Mouse (Mus musculus) heart, postnatal 36 days (tissue): ENCODE results near the gene Slc25a44. TPM values are rescaled to one million over a fixed set of nuclear protein-coding genes. Genes with fewer than 3 reads are reported as not detected.
"Not testable (repeated sequence)": the region's sequence is repeated elsewhere in the genome, so short reads cannot be mapped to it uniquely, and the experiment has no call there.

ENCODE experiments used
- DNase-seq, 2 experiments: peaks; one replicate each; pipeline ENCODE4 v3.0.0; 2021 to 2022
- intact Hi-C: fragments of 180-260 bp; cut with DNase I; formaldehyde crosslinking; loops from one replicate; pipeline ENCODE4 v1.15.1; 2025
- total RNA-seq, 2 experiments: library from RNA; stranded (reverse); gene quantifications; 2 replicates each; pipeline ENCODE4 v1.2.3; 2021

Gene Slc25a44
- total RNA-seq, 2 experiments from 2014 or later: 11.6 to 15.6 TPM

DNA sequence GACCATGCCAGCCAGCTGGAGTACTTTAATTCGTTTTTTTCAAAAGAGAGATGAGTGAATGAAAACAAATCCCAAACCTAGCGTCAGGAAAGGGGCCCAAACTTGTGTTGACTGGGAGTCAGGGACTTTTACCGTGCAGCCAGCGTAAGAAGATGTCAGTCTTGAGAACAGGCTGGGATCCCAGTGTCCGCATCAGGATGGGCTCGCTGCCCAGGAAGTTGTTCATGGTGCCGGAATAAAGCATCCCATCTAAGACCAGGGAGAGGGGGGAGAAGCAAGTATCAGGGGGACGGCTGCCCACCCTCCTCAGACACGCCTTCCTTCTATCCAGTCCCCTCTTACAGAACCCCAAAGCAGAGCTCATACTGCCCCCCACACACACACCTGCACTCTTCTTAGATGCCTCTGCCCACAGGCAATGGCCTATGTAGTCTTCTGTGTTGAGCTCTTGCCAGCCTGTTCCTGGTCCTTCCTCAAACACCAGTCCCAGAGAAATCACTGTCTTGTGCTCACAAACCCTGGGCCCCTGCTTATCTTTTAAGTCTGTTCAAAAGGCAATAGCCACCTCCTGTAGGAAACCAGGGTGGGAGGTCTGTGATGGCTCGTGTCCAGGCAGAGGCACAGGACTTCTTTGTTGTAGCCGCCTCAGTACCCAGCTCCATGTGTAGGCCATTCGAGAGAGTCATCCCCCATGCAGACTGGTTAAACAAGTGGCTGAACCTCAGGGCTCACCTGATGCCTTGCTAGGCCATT is 25.6 kb upstream of the Slc25a44 start:
- DNase-seq: no peak
- intact Hi-C loops: no loop called here

DNA sequence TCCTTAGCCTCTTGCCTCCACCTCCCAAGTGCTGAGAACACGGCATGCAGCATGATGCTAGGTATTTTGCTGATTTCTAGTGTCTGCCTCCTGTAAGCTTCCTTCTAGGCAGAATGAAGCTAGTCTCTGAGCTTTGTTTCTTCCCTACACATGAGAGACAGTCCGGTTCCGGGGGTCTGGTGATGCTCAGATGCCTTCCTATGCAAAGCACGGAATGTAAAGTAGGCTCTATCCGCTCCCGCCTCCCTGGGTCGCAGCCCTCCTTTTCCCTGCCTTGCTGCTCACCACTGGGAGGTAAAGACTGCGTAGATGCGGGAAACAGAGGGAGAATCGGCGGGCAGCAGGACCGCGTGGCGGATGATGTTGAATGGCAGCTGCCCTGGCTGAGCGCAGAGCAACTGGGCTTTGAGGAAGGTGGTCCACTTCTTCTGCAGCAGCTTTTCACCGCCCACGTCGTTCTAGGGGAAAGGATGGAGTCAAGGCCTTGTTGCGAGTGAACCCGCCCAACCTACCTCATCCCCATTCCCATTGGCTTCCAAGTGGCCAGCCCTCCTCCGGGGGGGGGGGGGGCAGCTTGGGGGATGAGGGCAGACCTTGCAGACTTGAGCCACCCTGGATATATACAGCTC is 24.6 kb upstream of the Slc25a44 start:
- intact Hi-C loops: no loop called here
- no peak for DNase-seq

DNA sequence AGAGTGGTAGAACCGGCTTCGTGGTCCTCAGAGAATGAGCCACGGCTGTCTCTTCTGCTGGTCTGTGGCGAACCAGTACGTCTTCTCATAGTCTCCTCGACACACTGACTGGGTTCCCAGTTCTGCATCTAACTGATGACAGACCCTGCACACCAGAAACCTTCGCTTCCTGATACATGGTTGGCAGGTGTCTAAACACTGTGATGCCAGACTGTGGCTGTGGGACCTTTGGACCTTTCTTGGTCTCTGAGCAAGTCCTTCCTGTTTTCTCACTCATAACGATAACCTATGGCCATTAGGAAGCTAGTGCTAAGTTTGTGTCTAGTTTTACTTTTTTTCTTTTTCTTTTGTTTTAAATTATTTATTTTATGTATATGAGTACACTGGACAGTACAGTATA is 23.5 kb upstream of the Slc25a44 start:
- intact Hi-C loops: no loop called here
- DNase-seq: no peak

DNA sequence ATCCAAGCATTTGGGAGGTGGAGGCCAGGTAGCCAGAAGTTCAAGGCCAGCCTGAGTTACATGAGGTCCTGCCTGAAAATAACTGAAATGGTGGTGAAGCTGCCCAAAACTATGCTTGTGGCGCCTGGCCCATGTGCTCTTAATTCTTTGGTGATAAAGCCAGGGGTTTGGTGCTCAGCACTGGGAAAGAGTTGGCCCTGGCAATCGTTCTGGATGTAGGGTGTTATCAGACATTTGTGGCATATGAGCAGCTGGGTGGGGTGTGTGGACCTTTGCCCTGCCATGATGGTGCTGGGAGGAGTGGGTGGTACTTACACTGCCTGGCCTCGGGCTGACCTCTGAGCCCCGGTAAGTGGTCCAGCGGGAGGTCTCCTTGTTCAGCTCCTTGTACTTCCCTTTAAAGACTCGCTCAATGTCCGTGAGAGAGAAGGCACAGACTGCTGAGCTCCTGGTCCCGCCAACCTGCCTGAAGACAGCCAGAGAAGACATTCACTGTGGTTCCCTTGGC is 22.8 kb upstream of the Slc25a44 start:
- no peak for DNase-seq
- intact Hi-C loops: no loop called here

DNA sequence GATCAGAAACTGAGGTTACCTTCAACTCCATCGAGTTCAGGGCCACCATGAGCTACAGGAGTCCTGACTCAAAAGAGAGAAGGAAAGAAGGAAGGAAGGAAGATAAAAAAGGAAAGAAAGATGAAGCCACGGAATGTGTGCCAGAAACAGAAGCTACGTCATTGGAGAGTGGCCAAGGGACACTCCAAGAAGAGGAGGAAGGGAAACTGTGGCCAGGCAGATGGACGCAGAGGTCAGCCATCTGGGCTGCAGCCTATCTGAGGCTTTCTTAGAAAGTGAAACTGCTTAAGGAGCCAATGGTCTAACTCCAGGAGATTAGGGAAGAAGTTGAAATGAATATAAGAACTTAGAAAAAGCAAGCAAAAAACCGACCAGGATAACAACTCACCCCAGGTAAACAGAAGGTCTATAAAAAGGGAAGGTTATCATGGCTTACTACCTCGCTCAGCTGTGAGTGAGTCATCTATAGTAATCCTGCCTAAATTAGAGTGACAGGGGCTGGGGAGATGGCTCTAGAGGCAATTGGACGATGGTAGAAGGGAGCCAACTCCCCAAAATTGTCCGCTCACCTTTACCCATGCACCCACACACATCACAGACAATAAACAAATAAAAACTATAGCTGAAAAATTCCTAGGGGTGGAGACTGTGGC is 21.7 kb upstream of the Slc25a44 start:
- no peak for DNase-seq
- intact Hi-C loops: no loop called here

DNA sequence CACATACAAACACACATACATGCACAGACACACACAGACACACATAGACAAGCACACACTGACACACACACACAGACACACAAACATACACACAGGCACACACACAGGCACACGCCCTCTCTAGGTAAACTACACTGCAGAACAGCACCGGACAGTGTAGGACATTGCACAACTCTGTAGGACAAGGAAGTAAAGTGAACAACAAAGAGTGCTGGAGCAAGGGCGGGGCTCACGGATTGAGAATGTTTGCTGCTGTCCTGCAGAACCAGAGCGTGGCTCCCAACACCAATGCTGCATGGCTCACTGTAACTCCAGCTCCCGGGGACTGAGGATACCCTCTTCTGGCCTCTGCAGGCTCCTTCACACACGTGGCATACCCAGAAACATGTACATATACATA is 17.9 kb upstream of the Slc25a44 start:
- DNase-seq: no peak

DNA sequence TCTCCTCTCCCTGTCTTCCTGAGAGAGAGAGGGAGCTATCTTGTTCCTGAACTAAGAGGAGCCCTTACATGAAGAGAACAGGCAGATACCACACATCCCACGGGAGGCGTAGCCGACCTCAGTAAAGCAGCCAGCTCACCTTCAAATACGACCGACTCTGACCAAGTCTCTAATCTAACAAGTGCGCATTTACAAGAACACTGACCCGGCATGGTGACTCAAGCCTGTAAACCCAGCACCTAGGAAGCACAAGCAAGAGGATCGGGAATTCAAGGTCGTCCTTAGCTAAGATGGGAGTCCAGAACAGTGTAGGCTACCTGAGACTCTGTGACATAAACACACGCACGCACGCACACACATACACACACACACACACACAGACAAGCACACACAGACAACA is 17.5 kb upstream of the Slc25a44 start:
- intact Hi-C loops: no loop called here
- DNase-seq: no peak

More for the DNA sequence above, 17.9 kb upstream of the Slc25a44 start:
- intact Hi-C loops: no loop called here

DNA sequence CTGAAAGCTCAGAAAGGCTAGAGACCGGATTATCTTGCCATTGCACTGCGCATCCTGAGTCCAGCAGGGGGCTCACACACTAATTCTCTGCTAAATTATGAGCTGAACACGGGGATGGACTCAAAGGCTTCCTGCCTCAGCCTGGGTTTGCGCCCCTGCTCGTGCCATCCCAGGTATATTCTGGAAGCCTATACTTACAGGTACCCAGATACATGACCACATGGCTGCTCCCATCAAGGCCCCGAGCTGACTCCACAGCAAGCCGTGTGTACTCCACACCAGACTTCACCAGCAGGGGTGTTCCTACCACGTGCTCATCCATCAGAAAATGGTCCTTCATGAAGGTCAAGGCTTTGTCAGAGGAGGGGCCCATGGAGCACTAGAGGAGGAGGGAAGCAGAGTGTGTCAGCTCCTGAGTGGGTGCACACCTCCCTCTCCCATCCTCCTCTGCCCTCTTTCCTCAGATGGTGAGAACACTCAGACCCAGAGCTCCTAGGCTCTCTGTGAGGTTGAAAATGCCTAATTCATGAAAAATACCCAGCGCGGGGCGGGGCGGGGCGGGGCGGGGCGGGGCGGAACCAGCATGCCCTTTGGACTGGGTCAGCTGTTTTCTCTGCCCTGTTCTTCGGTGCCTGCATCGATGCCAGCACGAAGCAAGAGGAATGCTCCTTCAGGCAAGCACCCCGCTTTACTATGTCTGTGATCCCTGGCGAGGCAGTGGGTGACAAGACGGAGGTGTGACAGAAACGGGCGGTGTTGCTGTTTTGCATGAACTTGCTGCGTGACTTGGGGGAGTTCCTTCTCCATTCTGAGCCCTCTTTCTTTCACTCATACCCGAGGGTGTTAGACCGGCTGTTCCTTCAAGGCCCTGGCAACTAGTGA is 15.8 kb upstream of the Slc25a44 start:
- peak in 1 of 2 experiments; percentile 37 for DNase-seq
- intact Hi-C loops: loop anchor here (2.0 kb wide), 1 partner anchor 26 kb away; no protein-coding TSS in a partner anchor

DNA sequence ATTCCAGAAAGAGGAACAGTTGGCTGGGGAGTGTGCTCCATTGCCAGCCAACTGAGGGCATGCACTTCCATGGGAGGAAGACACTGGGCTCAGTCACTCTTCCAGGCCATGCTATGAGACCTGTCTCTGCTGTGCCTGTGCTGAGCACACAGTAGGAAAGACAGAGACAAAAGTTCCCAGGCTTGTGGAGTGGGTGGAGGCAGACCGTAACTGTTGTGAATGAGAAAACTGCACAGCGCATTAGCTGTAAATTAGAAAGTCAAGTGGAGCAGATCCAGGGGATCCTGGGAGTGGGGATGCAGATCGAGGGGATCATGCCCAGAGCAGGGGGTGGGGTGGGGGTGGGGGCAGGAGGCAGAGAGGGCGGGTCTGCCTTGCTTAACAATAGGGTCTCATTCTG is 14.6 kb upstream of the Slc25a44 start:
- DNase-seq: no peak
- intact Hi-C loops: loop anchor here (2.0 to 5.0 kb wide), 2 partner anchors 21 to 38 kb away; partner anchors contain the start of gene Sema4a

DNA sequence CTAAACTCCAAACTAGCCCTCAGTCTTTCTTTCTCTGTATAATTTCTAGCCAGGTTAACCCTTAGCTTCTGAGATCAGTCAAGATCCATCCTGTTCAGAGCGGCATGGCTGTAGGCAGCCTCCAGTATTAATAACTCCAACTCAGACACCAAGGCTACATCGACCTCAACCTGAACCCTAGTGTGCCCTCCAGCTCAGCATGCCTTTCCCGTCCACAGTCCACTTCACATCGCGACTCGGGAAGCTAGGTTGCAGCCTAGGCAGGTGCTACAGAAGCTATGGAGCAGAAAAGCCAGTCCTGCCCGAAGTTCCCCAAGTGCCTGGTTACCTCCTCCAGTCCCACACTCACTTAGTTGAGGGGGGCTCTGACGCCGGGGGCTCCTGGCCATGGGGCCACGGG is 12.5 kb upstream of the Slc25a44 start:
- intact Hi-C loops: loop anchor here (5.0 kb wide), 1 partner anchor 40 kb away; no protein-coding TSS in a partner anchor
- DNase-seq: no peak

DNA sequence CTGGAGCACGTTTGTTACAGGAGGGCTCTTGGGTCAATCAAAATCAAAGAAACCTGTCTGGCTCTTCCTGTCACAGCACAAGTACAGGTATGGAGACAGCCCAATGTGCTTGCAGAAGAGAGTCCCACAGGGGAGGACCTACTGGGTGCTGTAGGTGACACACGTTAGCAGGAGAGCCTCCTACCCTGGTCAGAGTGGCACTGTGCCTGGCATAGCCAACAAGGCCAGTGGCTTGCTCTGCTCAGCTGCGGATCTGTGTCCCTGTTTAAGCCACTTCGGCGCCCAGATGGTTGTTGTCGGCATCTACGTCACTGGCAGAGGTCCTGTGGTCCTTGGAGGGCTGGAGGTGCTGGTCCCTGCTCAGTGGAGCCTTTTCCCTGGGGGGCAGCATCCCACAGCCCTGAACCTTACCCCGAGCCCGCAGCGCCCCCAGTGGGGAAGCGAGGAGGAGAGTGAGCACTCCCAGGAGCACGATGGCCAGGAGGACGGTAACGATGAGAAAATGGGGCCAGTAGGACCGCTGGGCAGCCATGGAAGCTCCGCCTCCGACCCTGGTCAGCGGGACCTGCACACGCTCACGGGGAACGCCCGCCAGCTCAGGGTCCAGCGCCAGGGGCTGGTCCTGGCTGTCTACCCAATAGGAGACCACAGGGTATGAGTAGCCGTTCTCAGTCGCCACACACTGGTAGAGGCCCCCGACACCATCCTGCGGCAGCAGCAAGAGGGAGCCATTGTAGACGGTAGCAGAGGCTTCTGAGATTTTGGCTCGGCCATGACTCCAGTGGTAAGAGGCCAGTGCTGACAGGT is 11.7 kb upstream of the Slc25a44 start:
- peak in 1 of 2 experiments; percentile 49 for DNase-seq
- intact Hi-C loops: loop anchor here (5.0 kb wide), 1 partner anchor 41 kb away; no protein-coding TSS in a partner anchor

DNA sequence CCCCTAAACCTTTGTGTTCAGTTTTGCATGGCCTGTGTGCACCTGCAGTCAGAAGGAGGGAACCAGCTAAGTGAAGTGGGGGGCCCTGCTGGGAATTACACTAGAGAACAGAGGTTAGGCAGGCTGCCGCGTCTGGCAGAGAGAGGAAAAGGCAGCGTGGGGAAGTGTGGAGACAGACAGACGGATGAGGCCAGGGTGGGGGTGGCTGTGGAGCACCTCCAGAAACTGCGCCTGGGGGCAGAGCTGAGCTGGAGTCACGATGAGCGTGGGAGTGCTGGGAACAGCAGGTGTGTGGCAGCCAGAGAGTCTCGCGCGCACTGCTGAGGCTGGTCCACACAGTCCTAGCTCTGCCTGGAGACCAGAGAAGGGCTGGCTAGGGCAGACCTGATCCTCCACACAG is 10.6 kb upstream of the Slc25a44 start:
- intact Hi-C loops: loop anchor here (5.0 kb wide), 1 partner anchor 42 kb away; no protein-coding TSS in a partner anchor

DNA sequence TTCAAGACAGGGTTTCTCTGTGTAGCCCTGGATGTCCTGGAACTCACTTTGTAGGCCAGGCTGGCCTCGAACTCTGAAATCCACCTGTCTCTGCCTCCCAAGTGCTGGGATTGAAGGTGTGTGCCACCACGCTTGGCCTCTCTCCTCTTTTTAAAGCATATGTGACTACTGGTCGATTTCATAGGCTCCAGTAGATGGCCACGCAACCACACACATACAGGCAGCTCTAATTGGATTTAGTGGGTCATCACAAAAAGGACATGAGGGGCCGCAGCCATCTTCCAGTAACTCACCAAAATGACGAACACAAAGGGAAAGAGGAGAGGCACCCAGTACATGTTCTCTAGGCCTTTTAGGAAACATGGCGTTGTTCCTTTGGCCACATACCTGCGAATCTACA is 3.7 kb upstream of the Slc25a44 start:
- intact Hi-C loops: not testable (repeated sequence)

More for the DNA sequence above, 10.6 kb upstream of the Slc25a44 start:
- DNase-seq: no peak

DNA sequence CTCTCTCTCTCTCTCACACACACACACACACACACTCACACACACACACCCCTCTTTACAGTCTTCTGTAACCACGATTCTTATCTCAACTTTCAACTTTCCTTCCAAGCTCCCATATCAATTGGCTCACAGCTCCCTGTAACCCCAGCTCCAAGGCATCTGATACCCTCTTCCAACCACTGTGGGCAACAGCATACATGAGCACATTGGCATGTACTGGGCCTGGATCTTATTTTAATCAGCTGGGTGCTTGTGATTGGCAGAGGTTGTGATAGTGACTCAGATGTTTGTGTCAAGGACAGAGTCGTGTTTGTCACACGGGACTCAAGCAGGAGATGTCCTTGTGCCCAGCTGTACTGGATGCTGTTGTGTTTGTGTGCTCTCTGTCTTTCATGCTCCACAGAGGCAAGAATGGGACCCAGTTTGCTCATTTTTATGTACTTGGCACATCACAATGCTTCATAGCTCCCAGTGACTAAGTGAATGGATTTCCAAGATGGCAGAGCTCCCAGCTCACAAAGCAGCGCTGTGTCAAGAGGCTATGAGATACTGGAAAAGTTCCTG is 2.5 kb upstream of the Slc25a44 start:
- DNase-seq: no peak
- intact Hi-C loops: no loop called here

More for the DNA sequence above, 3.7 kb upstream of the Slc25a44 start:
- not testable (repeated sequence) for DNase-seq

DNA sequence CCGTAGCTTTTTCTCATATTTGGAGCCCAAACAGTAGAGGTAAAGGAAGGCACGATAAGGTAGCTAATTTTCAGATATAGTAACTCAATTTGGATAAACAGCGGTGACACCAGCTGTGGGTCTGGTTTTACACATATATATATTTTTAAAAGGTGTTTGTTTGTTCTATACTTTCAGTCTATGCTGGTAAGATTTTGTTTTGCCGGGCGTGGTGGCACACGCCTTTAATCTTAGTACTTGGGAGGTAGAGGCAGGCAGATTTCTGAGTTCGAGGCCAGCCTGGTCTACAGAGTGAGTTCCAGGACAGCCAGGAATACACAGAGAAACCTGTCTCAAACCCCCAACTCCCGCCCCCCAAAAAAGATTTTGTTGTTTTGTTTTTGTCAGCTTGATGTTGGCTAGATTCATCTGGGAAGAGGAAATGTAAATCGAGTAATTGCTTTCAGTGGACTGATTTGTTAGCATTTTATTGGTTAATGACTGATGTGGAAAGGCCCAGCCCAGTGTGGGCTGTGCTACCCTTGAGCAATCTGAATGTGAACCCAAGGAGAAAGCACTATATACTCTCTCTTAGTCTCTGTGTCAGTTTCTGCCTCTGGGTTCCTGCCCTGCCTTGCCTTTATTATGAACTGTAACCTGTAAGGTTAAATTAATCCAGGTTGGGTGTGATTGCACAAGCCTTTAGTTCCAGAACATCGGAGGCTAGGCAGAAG is 925 bp upstream of the Slc25a44 start:
- intact Hi-C loops: loop anchor here (2.0 kb wide), 1 partner anchor 15 kb away; the partner anchor contains the start of gene Pmf1
- DNase-seq: no peak

DNA sequence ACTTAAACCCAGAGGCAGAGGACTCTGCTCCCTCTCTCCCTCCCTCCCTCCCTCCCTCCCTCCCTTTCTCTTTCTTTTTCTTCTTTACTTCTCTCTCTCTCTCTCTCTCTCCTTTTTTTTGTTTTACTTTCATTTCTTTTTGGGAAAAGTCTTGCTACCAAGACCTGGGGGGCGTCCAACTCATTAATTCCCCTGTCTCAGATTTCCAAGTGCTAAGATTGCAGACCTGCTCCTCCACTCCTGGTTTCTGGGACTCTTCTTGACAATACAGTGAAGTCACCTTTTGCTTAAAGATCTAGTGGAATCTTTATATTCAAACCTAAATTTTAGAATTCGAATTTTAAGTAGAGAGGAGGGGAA is 371 bp upstream of the Slc25a44 start:
- DNase-seq: no peak
- intact Hi-C loops: loop anchor here (2.0 kb wide), 1 partner anchor 15 kb away; the partner anchor contains the start of gene Pmf1

DNA sequence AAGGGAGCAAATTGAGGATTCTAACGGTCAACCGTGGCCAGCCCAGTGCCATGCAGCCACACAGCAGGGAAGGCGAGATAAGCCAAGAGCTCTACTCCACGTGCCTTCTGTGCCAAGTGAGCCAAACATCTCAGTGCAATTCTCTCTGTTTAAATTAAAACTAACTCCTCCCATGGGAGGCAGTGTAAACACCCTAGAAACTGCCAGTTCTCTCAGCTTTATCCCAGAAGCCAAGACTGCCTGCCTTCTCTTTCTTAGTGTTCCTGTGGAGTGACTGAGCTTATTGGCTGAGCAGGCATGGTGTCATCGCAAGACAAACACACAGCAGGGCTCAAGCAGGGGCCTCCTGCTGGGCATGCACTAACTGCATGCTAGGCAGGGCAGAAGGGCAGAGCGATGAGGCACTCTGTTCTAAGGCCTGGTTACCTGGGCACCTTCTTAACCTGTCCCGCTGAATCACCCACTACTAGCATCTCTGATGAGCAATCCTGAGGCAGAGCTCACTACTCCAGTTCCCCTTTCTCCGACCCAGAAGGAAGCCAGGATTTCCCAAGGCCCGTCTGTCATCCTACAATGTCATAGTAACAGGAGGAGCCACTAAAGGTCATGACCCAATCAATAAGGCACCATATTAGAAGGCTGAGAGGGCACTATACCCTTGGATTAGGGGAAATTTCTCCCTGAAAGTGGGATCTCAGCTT is 2.8 kb downstream of the Slc25a44 start:
- no peak for DNase-seq
- intact Hi-C loops: no loop called here

DNA sequence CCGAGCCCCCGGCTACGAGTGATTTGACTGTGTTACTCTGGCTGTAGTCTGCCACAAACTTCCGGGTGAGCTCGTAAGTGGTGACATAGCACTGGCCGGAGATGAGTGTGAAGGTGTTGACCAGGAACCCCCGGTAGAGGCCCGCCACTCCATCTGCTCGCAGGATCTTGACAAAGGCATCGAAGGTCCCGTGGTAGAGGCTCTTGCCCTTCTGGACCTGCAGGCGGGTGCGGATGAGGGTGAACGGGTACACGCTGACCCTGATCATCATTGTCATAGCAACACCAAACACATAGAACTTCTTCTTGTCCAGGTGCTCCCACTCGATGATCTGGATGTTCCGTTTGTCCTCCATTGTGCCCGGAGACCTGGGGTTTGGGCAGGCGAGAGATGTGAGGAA is 4.2 kb downstream of the Slc25a44 start:
- no peak for DNase-seq
- intact Hi-C loops: no loop called here
